Mouse (Mus musculus) neural tube, embryonic 11.5 days (tissue): ENCODE measurements at regions not wholly inside any gene's neighbourhood (a gene's known extent, or its start where the extent isn't known, plus 50 kb on each side); places are given as distances from the start of the nearest gene placed in this dataset.

Source experiments
- ATAC-seq: fragments of 200-750 bp; cut with Nextera tagmentation; 2 replicates; pipeline ENCODE4 v1.8.0; 2017; ENCODE audit warnings: moderate number of reproducible peaks, mild to moderate bottlenecking, moderate TSS enrichment, moderate library complexity; ENCODE audit not compliant: insufficient read depth, low FRiP score, low TSS enrichment
- DNase-seq: peaks from one replicate; pipeline ENCODE4 v3.0.0-alpha.2; 2015; ENCODE audit warnings: low spot score
- H3K27ac ChIP-seq: fragments of 300-500 bp; sonication (generic); 2 replicates; pipeline ENCODE4 v1.5.1; 2014; ENCODE audit warnings: low read depth, mild to moderate bottlenecking, low read length
- H3K27me3 ChIP-seq: fragments of 300-500 bp; sonication (generic); 2 replicates; pipeline ENCODE4 v1.6.1; 2014; ENCODE audit warnings: mild to moderate bottlenecking, low read length, mixed read lengths; ENCODE audit not compliant: control insufficient read depth, insufficient read depth
- H3K36me3 ChIP-seq: fragments of 300-500 bp; sonication (generic); 2 replicates; pipeline ENCODE4 v1.6.1; 2014; ENCODE audit warnings: mild to moderate bottlenecking, low read length, moderate library complexity, mixed read lengths; ENCODE audit not compliant: control insufficient read depth, insufficient read depth
- H3K4me1 ChIP-seq: fragments of 300-500 bp; sonication (generic); 2 replicates; pipeline ENCODE4 v1.6.1; 2014; ENCODE audit warnings: low read length, mixed read lengths; ENCODE audit not compliant: control insufficient read depth, insufficient read depth
- H3K4me2 ChIP-seq: fragments of 300-500 bp; sonication (generic); 2 replicates; pipeline ENCODE4 v1.6.1; 2014; ENCODE audit warnings: low read depth, mild to moderate bottlenecking, moderate library complexity
- H3K4me3 ChIP-seq: fragments of 300-500 bp; sonication (generic); 2 replicates; pipeline ENCODE4 v1.5.1; 2014; ENCODE audit warnings: low read depth, low read length
- H3K9ac ChIP-seq: fragments of 300-500 bp; sonication (generic); 2 replicates; pipeline ENCODE4 v1.6.1; 2014; ENCODE audit warnings: mild to moderate bottlenecking, low read length
- H3K9me3 ChIP-seq: fragments of 300-500 bp; sonication (generic); 2 replicates; pipeline ENCODE4 v1.6.1; 2016; ENCODE audit warnings: low read length; ENCODE audit not compliant: control insufficient read depth
- WGBS: fragments of 180-500 bp; shearing (Covaris S2); extraction: QIAGEN DNeasy Blood & Tissue Kit; methylation state at CpG from one replicate; pipeline ENCODE4 v1.1.7; 2014; 5-methylcytosine and 5-hydroxymethylcytosine counted together

GRCm38 (mm10) chr6:118314941-118315687 lies 104.2 kb downstream of the Bms1 start:
- no peaks in the 10 kb centered on the region for H3K4me1 ChIP-seq
- 26% methylated on average over 13 of the region's 13 CpGs for WGBS
- H3K4me3 ChIP-seq, result no peak overlapping the region
- DNase-seq (no peak), ATAC-seq (no peak)
- no peaks in the 10 kb centered on the region for H3K36me3 ChIP-seq
- H3K9ac ChIP-seq, result no peak overlapping the region
- no peaks in the 10 kb centered on the region for H3K9me3 ChIP-seq
- H3K27me3 ChIP-seq, result no peaks in the 10 kb centered on the region
- H3K27ac ChIP-seq, result no peak overlapping the region
- H3K4me2 ChIP-seq, result no peak overlapping the region

GRCm38 (mm10) chr6:118311081-118311480 lies 108.2 kb downstream of the Bms1 start:
- DNase-seq (no peak), ATAC-seq (no peak)
- Histone ChIP-seq H3K4me1 (no peaks in the 10 kb centered on the region), H3K9me3 (no peaks in the 10 kb centered on the region), H3K36me3 (no peaks in the 10 kb centered on the region), H3K4me3 (no peak overlapping the region), H3K9ac (no peak overlapping the region), H3K4me2 (no peak overlapping the region), H3K27me3 (no peaks in the 10 kb centered on the region), H3K27ac (no peak overlapping the region)
- whole genome bisulfite sequencing, result 80% methylated on average over 9 of the region's 9 CpGs

- Histone ChIP-seq H3K9ac (no peak overlapping the region), H3K9me3 (no peaks in the 10 kb centered on the region), H3K4me1 (no peaks in the 10 kb centered on the region), H3K4me3 (no peak overlapping the region), H3K36me3 (no peaks in the 10 kb centered on the region), H3K27me3 (no peaks in the 10 kb centered on the region), H3K27ac (no peak overlapping the region), H3K4me2 (no peak overlapping the region)
- WGBS, result 88% methylated on average over 2 of the region's 2 CpGs
- DNase-seq (no peak), ATAC-seq (no peak)
Measured at GRCm38 (mm10) chr6:118309923-118310322, 109.4 kb downstream of the Bms1 start.

- WGBS, result 62% methylated on average over 3 of the region's 3 CpGs
- ATAC-seq, result no peak
- no peaks in the 10 kb centered on the region for H3K4me1 ChIP-seq
Measured at GRCm38 (mm10) chr6:118308586-118308985, 110.7 kb downstream of the Bms1 start.

GRCm38 (mm10) chr6:118307481-118307880 lies 110.0 kb upstream of the Ret start:
- no peak overlapping the region for H3K9ac ChIP-seq
- no peak overlapping the region for H3K4me2 ChIP-seq
- no peaks in the 10 kb centered on the region for H3K4me1 ChIP-seq
- no peaks in the 10 kb centered on the region for H3K36me3 ChIP-seq
- H3K27ac ChIP-seq, result no peak overlapping the region
- no peaks in the 10 kb centered on the region for H3K27me3 ChIP-seq
- no peak for ATAC-seq
- DNase-seq, result no peak
- no peaks in the 10 kb centered on the region for H3K9me3 ChIP-seq
- H3K4me3 ChIP-seq, result no peak overlapping the region
- 40% methylated on average over 4 of the region's 4 CpGs for WGBS

More at GRCm38 (mm10) chr6:118308586-118308985, 110.7 kb downstream of the Bms1 start:
- Histone ChIP-seq H3K27me3 (no peaks in the 10 kb centered on the region), H3K36me3 (no peaks in the 10 kb centered on the region), H3K4me3 (no peak overlapping the region), H3K9me3 (no peaks in the 10 kb centered on the region), H3K9ac (no peak overlapping the region), H3K4me2 (no peak overlapping the region), H3K27ac (no peak overlapping the region)
- no peak for DNase-seq

- Histone ChIP-seq H3K9me3 (no peaks in the 10 kb centered on the region), H3K27me3 (no peaks in the 10 kb centered on the region), H3K27ac (no peak overlapping the region), H3K9ac (no peak overlapping the region), H3K4me1 (no peaks in the 10 kb centered on the region), H3K36me3 (no peaks in the 10 kb centered on the region), H3K4me2 (no peak overlapping the region), H3K4me3 (no peak overlapping the region)
- ATAC-seq, result no peak
- 91% methylated on average over 3 of the region's 3 CpGs for WGBS
- no peak for DNase-seq
Measured at GRCm38 (mm10) chr6:118305209-118305608, 107.7 kb upstream of the Ret start.

GRCm38 (mm10) chr6:118302783-118303350 lies 105.3 kb upstream of the Ret start:
- 53% methylated on average over 7 of the region's 7 CpGs for WGBS
- no peak overlapping the region for H3K9ac ChIP-seq
- H3K36me3 ChIP-seq, result no peaks in the 10 kb centered on the region
- H3K9me3 ChIP-seq, result no peaks in the 10 kb centered on the region
- no peak overlapping the region for H3K27ac ChIP-seq
- no peak for ATAC-seq
- no peaks in the 10 kb centered on the region for H3K27me3 ChIP-seq
- H3K4me3 ChIP-seq, result no peak overlapping the region
- H3K4me2 ChIP-seq, result no peak overlapping the region
- no peak for DNase-seq
- H3K4me1 ChIP-seq, result no peaks in the 10 kb centered on the region

GRCm38 (mm10) chr6:118301880-118302782 lies 104.6 kb upstream of the Ret start:
- Histone ChIP-seq H3K27me3 (no peaks in the 10 kb centered on the region), H3K4me3 (no peak overlapping the region), H3K27ac (no peak overlapping the region), H3K4me2 (no peak overlapping the region), H3K4me1 (no peaks in the 10 kb centered on the region), H3K36me3 (no peaks in the 10 kb centered on the region), H3K9me3 (no peaks in the 10 kb centered on the region), H3K9ac (no peak overlapping the region)
- DNase-seq (no peak), ATAC-seq (no peak; the same call in 1 of the 2 replicates)
- WGBS, result 41% methylated on average over 11 of the region's 11 CpGs
